Mouse (Mus musculus) thymus, postnatal 0 days (tissue): ENCODE results near the gene Lgals7. TPM values are rescaled to one million over a fixed set of nuclear protein-coding genes. Genes with fewer than 3 reads are reported as not detected.
A peak's percentile ranks its signal among the peaks of the same experiment; 100 is the strongest.
"Not testable (repeated sequence)": the region's sequence is repeated elsewhere in the genome, so short reads cannot be mapped to it uniquely, and the experiment has no call there.

ENCODE experiments used
- DNase-seq: peaks from one replicate; pipeline ENCODE4 v3.0.0-alpha.2; 2015; ENCODE audit warnings: low spot score
- polyA plus RNA-seq: library from polyadenylated mRNA; unstranded; fragments of >200 nt; fragmentation: Nextera tagmentation; extraction: Ambion mirVana; gene quantifications from 2 replicates; pipeline ENCODE4 v1.2.1, GENCODE M21; 2015

Gene Lgals7
- polyA plus RNA-seq, 1 experiment from 2014 or later = 1.1 TPM

- no peak for DNase-seq
Observed at GRCm38 (mm10) chr7:28876099-28876498, 12.4 kb downstream of the Lgals7 start.

GRCm38 (mm10) chr7:28877155-28877554 lies 13.5 kb downstream of the Lgals7 start:
- no peak for DNase-seq

DNA sequence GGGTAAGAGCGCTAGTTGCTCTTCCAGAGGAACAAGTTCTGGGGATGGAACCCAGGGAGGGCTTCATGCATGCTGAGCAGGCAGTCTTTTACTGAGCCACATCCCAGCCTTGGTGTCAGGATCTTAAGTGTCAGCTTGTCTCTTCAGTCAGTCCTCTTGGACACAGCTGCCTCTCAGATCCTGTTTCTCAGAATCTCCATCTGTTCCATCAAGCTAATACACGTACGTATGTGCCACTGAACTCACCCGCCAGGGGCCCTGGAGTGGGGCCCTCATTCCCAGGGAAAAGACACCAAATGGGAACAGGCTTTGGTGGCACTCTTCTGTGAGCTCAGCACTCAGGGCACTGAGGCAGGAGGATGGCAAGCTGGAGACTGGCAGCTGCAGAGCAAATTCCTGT lies 14.2 kb downstream of the Lgals7 start:
- DNase-seq = no peak

- DNase-seq = peak; percentile 63
Observed at GRCm38 (mm10) chr7:28879606-28880005, 16.0 kb downstream of the Lgals7 start.

- DNase-seq = no peak
Observed at GRCm38 (mm10) chr7:28880554-28880953, 16.9 kb downstream of the Lgals7 start.

DNA sequence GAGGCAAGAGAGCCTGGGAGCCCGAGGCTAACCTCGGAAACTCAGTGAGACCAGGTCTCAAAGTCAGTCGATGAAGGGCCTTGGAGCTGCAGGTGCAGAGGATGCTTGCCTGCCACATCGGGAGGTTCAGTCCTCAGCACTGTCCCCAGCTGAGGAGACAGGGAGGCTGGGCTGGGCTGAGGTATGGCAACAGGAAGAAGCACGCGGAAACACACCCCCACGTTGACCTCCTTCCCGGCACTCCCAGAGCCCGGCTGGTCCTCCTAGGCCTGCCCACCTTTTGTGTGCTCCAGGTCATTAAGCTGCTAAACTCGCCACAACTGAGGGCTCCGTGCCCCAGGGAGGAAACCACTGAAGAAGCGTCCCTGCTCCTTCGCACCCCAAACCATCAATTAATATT lies 17.5 kb downstream of the Lgals7 start, which contains the start of gene Capn12:
TSS of gene Capn12 (plus strand) at position 224 of the 400 bp plus-strand sequence.
- peak; percentile 38 for DNase-seq

DNA sequence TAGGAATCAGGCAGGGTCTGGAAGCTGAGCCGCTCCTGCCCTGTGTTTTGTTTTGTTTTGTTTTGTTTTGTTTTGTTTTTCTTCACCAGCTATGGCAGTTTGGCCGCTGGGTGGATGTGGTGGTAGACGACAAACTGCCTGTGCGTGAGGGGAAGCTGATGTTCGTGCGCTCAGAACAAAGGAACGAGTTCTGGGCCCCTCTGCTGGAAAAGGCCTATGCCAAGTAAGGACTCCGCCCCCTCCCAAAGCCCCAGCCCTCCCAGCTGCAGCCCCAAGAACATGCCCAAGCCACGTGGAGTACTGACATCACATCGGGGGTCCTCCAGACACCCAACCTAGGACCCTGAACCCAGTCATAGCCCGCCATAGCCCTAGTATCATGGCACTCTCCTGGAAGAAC lies 19.4 kb downstream of the Lgals7 start:
- DNase-seq = peak; percentile 36

GRCm38 (mm10) chr7:28883704-28884103 lies 20.1 kb downstream of the Lgals7 start:
- not testable (repeated sequence) for DNase-seq

DNA sequence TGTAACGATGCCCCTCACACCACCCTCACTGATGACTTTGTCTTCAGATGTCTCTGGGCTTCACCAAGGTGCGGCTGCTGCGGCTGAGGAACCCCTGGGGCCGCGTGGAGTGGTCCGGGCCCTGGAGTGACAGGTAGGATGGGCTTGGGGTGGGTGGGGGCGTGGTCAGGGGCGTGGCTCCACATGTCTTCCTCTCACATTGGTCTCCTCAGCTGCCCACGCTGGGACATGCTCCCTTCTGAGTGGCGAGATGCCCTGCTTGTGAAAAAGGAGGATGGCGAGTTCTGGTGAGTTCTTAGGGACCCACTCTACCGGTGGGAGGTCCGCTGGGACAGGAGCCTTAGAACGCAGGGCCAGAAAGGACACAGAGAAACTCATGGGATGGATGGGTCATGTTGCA lies 22.8 kb downstream of the Lgals7 start:
- no peak for DNase-seq

GRCm38 (mm10) chr7:28888701-28889161 lies 25.1 kb downstream of the Lgals7 start:
- DNase-seq = no peak

GRCm38 (mm10) chr7:28892601-28893000 lies 28.9 kb downstream of the Lgals7 start:
- DNase-seq = no peak

DNA sequence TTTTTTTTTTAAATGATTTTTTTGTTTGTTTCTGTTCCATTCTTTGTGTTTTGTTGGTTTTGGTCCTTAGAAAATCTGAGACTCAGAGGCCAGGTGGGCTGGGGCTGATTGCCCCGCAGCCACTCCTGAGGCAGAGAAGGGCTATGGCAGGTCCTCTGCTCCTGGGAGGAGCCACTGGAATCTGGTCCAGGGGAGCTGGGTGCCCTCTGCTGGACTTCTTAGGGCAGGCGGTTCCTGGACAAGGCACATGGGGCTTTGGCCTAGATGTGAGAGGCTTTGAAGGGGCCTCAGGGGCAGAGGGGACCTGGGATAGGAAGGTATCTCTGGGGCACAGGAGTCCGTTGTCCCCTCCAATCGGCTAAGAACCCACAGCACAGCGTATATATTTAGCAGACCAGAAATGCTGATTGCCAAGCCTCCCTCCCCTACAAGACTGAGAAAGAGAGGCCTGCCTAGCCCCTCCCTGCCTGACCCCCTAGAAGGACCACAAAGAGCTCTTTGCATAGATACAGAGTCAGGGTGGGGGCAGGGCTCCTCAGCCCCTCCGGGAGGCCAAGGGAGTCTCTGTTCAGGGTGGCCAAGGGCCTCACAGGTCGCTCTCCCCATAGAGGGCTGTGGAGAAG lies 30.1 kb downstream of the Lgals7 start:
- peak; percentile 27 for DNase-seq

DNA sequence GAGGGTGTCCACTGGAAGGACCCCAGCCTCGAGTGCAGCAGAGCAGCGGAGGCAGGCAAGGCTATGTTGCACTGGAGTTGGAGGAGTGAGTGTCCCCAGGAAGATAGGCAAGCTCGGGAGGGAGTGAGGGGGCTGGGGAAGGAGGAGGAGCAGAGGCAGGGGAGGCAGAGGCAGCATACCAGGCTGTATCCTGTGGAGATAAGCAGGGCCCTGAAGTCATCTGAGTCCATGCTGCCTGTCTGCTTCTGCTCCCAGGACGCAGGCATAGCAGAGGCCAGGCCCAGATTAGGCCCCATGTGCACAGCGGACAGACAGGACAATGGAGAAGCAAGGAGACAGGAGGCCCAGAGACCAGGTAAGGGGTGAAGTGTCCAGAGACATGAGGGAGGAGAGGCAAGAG lies 31.3 kb downstream of the Lgals7 start:
- DNase-seq = no peak

DNA sequence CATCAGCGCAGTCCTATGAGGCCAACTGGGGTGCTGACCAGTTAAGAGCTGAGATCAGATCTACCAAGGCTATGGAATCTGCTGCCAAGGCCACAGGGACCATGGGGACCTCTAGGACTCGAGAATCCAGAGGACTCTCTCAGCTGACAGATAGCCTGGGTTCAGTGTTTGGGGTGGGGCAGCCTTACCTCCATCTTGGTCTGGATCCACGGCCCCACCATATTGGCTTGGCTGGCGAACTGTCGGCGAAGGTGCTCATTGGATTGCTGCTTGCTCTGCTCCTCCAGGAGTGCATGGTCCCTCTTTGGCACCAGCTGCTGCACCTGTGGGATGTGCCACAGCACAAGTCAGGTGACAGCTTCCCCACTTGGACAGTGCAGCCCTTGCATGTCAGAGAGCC lies 34.0 kb downstream of the Lgals7 start:
- no peak for DNase-seq

GRCm38 (mm10) chr7:28899972-28900371 lies 36.3 kb downstream of the Lgals7 start:
- DNase-seq = no peak

- DNase-seq = no peak
Observed at GRCm38 (mm10) chr7:28901311-28902125, 37.9 kb downstream of the Lgals7 start.

DNA sequence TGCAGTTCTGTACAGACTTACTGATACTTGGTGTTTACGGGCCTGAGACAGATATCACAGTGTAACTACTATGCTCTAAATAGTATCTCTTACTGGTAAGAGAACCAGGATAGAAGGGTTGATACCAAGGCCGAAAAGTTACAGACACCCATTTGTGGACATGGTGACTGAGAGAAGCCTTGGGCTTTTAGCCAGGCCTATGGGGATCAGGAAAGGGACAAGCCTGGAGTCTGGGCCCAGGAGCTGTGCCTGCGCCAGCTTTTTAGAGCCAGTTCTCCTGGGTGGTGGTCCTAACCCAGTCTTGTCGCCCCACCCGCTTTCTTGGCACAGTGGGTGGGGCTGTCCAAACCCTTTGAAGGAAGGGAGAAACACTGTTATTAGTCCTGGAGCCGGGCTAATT lies 38.5 kb downstream of the Lgals7 start:
- no peak for DNase-seq

DNA sequence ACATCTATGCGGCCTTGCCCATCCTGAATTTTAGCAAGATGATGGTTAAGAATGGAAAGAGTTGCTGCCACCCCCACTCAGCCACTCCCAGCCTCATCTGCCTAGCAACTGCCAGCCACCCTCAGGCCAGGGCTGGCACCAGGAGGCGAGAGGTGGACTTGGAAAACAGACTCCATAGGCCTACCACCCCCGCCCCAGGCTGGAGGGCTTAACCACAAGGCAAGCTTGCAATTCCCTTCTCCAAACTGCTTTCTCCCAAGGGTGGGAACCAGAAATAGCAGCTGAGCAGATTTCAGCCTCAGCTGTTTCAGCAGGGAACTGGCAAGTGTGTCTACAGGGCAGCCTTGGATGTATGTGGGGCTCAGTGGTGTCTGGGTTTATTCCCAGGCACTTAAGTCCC lies 39.2 kb downstream of the Lgals7 start:
- DNase-seq = no peak

DNA sequence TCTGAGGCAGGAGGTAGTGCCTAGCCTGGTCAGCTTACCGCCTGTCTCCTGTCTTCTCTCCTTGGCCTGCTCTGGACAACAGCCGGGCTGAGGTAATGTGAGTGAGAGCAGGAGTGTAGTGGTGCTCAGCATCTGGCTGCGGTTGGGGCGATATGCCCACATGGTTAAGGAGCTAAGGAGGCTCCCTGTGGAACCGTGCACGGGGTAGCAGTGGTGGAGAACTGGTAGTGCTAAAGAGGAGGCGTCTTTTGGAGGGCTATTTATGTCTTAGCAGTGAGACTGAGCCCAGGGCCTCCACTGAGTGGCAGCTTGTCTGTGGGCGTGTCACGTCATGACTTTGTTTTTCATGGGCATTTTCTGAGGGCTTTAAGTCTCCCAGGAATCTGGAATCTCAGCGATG lies 40.1 kb downstream of the Lgals7 start:
- DNase-seq = no peak

GRCm38 (mm10) chr7:28907195-28907594 lies 43.5 kb downstream of the Lgals7 start:
- no peak for DNase-seq

DNA sequence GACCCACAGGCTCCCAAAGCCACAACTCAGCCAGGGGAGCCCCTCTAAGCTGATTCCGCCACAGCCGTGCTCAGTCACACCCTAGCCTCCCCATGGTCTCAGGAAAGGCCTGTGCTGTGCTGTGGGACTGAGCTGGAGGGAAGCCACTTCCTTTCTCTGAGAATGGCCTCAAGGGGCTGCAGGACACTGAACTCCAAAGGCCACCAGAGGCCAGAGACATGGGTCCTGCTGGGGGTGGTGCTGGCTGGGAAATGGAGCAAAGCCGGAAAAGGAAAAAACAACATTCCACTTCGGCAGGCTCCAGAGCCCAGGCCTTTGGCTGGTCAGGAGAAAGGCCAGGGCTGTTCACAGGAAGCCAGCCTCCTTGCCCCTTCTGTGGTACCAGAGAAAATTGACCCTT lies 48.0 kb downstream of the Lgals7 start:
- DNase-seq = no peak

GRCm38 (mm10) chr7:28913171-28913570 lies 49.5 kb downstream of the Lgals7 start:
- no peak for DNase-seq
